Mouse (Mus musculus) myocyte (in vitro differentiated cells): ENCODE results near the gene Gsg1l. TPM values are rescaled to one million over a fixed set of nuclear protein-coding genes. Genes with fewer than 3 reads are reported as not detected.
A peak's percentile ranks its signal among the peaks of the same experiment; 100 is the strongest.

Source experiments
- H3K27me3 ChIP-seq: one replicate; pipeline ENCODE4 v1.6.1; 2011; ENCODE audit not compliant: control insufficient read depth, insufficient read depth, insufficient read length
- H3K36me3 ChIP-seq: one replicate; pipeline ENCODE4 v1.6.1; 2011; ENCODE audit not compliant: control insufficient read depth, insufficient read depth
- H3K4me2 ChIP-seq: one replicate; pipeline ENCODE4 v1.6.1; 2011; ENCODE audit warnings: low read depth, control low read depth
- H3K4me3 ChIP-seq: one replicate; pipeline ENCODE4 v1.5.1; 2011; ENCODE audit warnings: mild to moderate bottlenecking, control low read depth, moderate library complexity
- H3K79me2 ChIP-seq: one replicate; pipeline ENCODE4 v1.6.1; 2011; ENCODE audit not compliant: control insufficient read depth, insufficient read depth
- H3ac ChIP-seq: one replicate; pipeline ENCODE4 v1.6.1; 2011; ENCODE audit not compliant: control insufficient read depth, insufficient read length
- CEBPB ChIP-seq: IDR thresholded peaks from 2 replicates; pipeline ENCODE4 v1.6.1; 2011; ENCODE audit warnings: mild to moderate bottlenecking, moderate library complexity; ENCODE audit not compliant: poor library complexity, insufficient read depth, severe bottlenecking
- E2F4 ChIP-seq: IDR thresholded peaks from one replicate; pipeline ENCODE4 v1.6.1; 2011; ENCODE audit warnings: mild to moderate bottlenecking, control low read depth, moderate library complexity; ENCODE audit not compliant: insufficient read depth
- MAX ChIP-seq: IDR thresholded peaks from one replicate; pipeline ENCODE4 v1.6.1; 2011; ENCODE audit warnings: low read depth, mild to moderate bottlenecking, control low read depth
- MYOD1 ChIP-seq, 3 experiments: IDR thresholded peaks; one replicate each; pipeline ENCODE4 v1.6.1; 2011; ENCODE audit warnings: control low read depth in 2 of 3, low read depth in 2 of 3, mild to moderate bottlenecking in 2 of 3, moderate library complexity in 1 of 3; ENCODE audit not compliant: insufficient read length in 2 of 3, control insufficient read depth in 1 of 3
- MYOG ChIP-seq, 3 experiments: IDR thresholded peaks; one replicate each; pipeline ENCODE4 v1.6.1; 2011; ENCODE audit warnings: control low read depth in 2 of 3, low read depth in 2 of 3, mild to moderate bottlenecking in 2 of 3; ENCODE audit not compliant: insufficient read length in 2 of 3, control insufficient read depth in 1 of 3, insufficient read depth in 1 of 3
- POLR2A ChIP-seq: IDR thresholded peaks from one replicate; pipeline ENCODE4 v1.6.1; 2011; ENCODE audit warnings: low read depth, mild to moderate bottlenecking, control low read depth, moderate library complexity; ENCODE audit not compliant: insufficient read length
- POLR2AphosphoS2 ChIP-seq: IDR thresholded peaks from one replicate; pipeline ENCODE4 v1.6.1; 2011; ENCODE audit warnings: low read depth, control low read depth; ENCODE audit not compliant: insufficient read length
- REST ChIP-seq: IDR thresholded peaks from one replicate; pipeline ENCODE4 v1.6.1; 2011; ENCODE audit warnings: mild to moderate bottlenecking, control low read depth, moderate library complexity; ENCODE audit not compliant: insufficient read depth, insufficient read length
- SRF ChIP-seq: IDR thresholded peaks from one replicate; pipeline ENCODE4 v1.6.1; 2011; ENCODE audit warnings: low read depth; ENCODE audit not compliant: control insufficient read depth, insufficient read length
- TCF12 ChIP-seq: IDR thresholded peaks from one replicate; pipeline ENCODE4 v1.6.1; 2011; ENCODE audit warnings: mild to moderate bottlenecking, control low read depth; ENCODE audit not compliant: poor library complexity, insufficient read depth, severe bottlenecking
- TCF3 ChIP-seq: IDR thresholded peaks from one replicate; pipeline ENCODE4 v1.6.1; 2011; ENCODE audit warnings: low read depth, control low read depth; ENCODE audit not compliant: insufficient read length
- USF1 ChIP-seq: IDR thresholded peaks from one replicate; pipeline ENCODE4 v1.6.1; 2011; ENCODE audit warnings: low read depth, mild to moderate bottlenecking, control low read depth, moderate library complexity
- polyA plus RNA-seq: library from polyadenylated mRNA; unstranded; fragments of >200 nt; fragmentation: generic; extraction: Trizol; gene quantifications from one replicate; pipeline ENCODE4 v1.2.1, GENCODE M21; 2012; ENCODE audit warnings: missing spikeins

Gsg1l gene
- polyA plus RNA-seq, 1 experiment, result not detected

DNA sequence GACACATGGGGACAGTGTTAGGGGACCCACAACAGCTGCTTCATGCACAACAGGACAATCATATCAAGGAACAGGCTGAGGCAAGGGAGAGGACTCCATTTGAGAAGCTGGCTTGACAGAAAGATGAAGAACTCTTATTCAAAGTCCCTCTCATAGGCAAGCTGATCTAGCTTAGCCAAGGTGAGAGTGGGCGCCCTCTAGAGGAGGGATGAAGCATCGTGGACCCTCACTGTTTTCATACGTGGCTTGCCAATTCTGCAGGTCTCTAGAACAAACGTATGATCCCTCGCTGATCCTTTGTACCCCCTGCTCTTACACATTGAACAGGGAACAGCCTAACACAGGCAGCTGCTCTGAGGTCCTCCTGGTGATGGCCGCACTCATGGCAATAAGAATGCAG, 7.6 kb upstream of the Gsg1l start:
- TF ChIP-seq CEBPB, result no peak
- TF ChIP-seq MAX, result no peak
- no peak for TF ChIP-seq E2F4
- no peak for TF ChIP-seq MYOD1 (IDR thresholded peaks at IDR 0.05; ENCODE audit: control insufficient read depth in 1 of 3, insufficient read length in 2 of 3, low read depth in 2 of 3)
- TF ChIP-seq TCF12, result no peak
- TF ChIP-seq SRF, result no peak
- no peak for TF ChIP-seq TCF3
- TF ChIP-seq POLR2A, result no peak
- TF ChIP-seq REST, result no peak
- TF ChIP-seq USF1, result no peak

DNA sequence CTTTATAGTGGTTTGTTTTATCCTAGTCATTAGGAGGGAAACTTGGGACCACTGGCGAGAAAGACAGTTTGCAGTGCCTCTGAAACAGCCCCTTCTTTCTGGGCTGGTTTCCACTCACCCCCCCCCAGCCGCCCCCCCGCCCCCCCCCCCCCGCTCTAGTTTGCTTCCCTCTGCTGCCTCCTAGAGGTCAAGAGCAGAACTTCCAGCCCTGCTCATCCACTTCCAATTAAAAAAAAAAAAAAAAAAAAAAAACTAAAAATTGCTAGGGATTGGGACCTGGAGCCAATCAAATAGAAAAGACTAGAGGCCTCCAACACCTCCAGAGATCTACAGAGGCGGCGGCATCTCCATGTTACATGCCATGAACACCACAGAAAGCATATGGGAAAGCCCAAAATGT, 5.9 kb upstream of the Gsg1l start:
- no peak overlapping the region for H3ac ChIP-seq
- H3K27me3 ChIP-seq, result peaks cover 23% of the 10 kb centered on the region
- H3K4me2 ChIP-seq, result no peak overlapping the region
- H3K4me3 ChIP-seq, result no peak overlapping the region
- no peaks in the 10 kb centered on the region for H3K79me2 ChIP-seq
- no peak for TF ChIP-seq TCF3
- TF ChIP-seq MAX, result no peak
- TF ChIP-seq CEBPB, result no peak
- TF ChIP-seq POLR2AphosphoS2, result no peak
- no peak for TF ChIP-seq MYOD1 (IDR thresholded peaks at IDR 0.05; ENCODE audit: control insufficient read depth in 1 of 3, insufficient read length in 2 of 3, low read depth in 2 of 3)
- no peak for TF ChIP-seq POLR2A
- no peak for TF ChIP-seq SRF
- H3K36me3 ChIP-seq, result no peaks in the 10 kb centered on the region

More for the DNA sequence above, 7.6 kb upstream of the Gsg1l start:
- Histone ChIP-seq H3K27me3 (peaks cover 12% of the 10 kb centered on the region), H3ac (no peak overlapping the region), H3K4me2 (no peak overlapping the region), H3K36me3 (no peaks in the 10 kb centered on the region), H3K4me3 (no peak overlapping the region), H3K79me2 (no peaks in the 10 kb centered on the region)

DNA sequence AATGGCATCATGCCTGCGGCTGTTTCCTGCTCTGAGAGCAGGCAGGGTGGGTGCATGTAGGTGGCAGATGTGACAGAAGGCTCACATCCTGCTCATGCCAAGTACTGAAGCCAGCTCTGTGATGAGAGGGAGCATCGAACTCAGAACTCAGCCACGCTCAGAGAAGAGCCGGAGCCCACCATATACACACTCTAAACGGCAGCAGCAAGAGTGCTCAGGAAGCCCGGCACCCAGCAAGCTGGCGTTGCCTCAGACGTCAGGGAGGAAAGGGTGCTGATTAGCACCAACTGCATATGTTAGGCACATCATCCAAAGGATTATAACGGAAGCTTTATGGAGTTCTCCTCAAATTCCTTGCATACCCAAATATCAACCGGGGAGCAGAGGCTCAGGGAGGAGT, 5.4 kb upstream of the Gsg1l start:
- Histone ChIP-seq H3K36me3 (no peaks in the 10 kb centered on the region), H3K4me3 (no peak overlapping the region), H3K79me2 (no peaks in the 10 kb centered on the region), H3K27me3 (peaks cover 29% of the 10 kb centered on the region), H3K4me2 (no peak overlapping the region), H3ac (no peak overlapping the region)
- TF ChIP-seq POLR2A, result no peak
- no peak for TF ChIP-seq SRF
- TF ChIP-seq TCF12, result no peak
- TF ChIP-seq POLR2AphosphoS2, result no peak
- TF ChIP-seq USF1, result no peak
- no peak for TF ChIP-seq MYOD1 (IDR thresholded peaks at IDR 0.05; ENCODE audit: control insufficient read depth in 1 of 3, insufficient read length in 2 of 3, low read depth in 2 of 3)
- TF ChIP-seq REST, result no peak

DNA sequence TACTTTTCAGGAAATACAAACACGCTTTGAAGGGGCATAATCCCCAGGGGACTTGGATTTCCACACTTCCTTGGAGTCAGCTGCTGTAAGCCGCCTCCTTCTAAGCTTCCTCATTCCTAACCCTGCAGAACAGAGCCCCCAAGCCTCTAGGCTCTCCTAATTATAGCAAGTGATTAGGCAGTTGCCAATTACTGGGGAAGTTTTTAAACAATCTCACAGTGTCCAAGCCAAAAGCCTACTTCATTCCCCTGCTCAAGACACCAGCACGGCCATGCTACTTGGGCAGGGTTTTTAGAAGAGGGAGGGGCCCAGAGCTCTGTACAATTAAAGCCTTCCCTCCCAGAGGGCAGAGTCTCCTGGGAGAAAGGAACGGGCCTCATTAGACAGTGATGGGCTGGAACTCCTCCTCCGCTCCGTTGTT, 4.1 kb upstream of the Gsg1l start:
- Histone ChIP-seq H3K27me3 (peaks cover 41% of the 10 kb centered on the region), H3K4me3 (no peak overlapping the region), H3ac (no peak overlapping the region), H3K36me3 (no peaks in the 10 kb centered on the region), H3K4me2 (peak overlapping the region; percentile 18), H3K79me2 (no peaks in the 10 kb centered on the region)
- no peak for TF ChIP-seq CEBPB
- no peak for TF ChIP-seq MAX
- no peak for TF ChIP-seq POLR2A
- no peak for TF ChIP-seq TCF3
- TF ChIP-seq TCF12, result no peak
- TF ChIP-seq USF1, result no peak

DNA sequence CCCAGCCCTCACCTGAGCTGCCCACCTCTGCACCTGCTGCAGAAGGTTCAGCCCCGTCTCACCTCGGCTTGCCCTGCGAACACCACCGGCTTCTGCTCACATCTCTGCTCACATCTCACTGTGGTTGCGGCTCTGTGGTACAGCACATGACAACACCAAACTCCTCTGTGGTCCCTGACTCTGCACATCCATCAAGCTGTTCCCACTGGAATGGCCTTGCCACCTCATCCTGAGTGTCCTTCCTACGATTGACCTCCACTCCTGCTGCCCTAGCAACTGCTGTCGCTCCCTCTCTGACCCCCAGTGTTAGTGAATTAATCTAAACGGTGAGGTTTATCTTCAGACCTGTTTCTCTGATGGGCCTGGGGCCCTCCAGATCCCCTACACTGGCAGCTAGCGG, 2.9 kb upstream of the Gsg1l start:
- H3K27me3 ChIP-seq, result peaks cover 53% of the 10 kb centered on the region
- TF ChIP-seq MYOG (IDR thresholded peaks at IDR 0.05; ENCODE audit: control insufficient read depth in 1 of 3, insufficient read depth in 1 of 3, insufficient read length in 2 of 3, low read depth in 2 of 3), result no peak
- TF ChIP-seq SRF, result no peak
- TF ChIP-seq USF1, result no peak
- no peak for TF ChIP-seq TCF3
- no peak for TF ChIP-seq CEBPB
- no peak for TF ChIP-seq POLR2A
- no peak for TF ChIP-seq REST
- TF ChIP-seq POLR2AphosphoS2, result no peak
- no peak for TF ChIP-seq MAX
- no peak for TF ChIP-seq MYOD1 (IDR thresholded peaks at IDR 0.05; ENCODE audit: control insufficient read depth in 1 of 3, insufficient read length in 2 of 3, low read depth in 2 of 3)
- no peak for TF ChIP-seq E2F4
- no peak for TF ChIP-seq TCF12
- no peak overlapping the region for H3K4me2 ChIP-seq
- no peaks in the 10 kb centered on the region for H3K79me2 ChIP-seq
- H3K4me3 ChIP-seq, result no peak overlapping the region
- H3K36me3 ChIP-seq, result no peaks in the 10 kb centered on the region
- H3ac ChIP-seq, result no peak overlapping the region
